Mouse (Mus musculus) gastrocnemius, adult 18-20 months (tissue): Measurements from ENCODE around the gene Ccdc88b. TPM values are rescaled to one million over a fixed set of nuclear protein-coding genes. Genes with fewer than 3 reads are reported as not detected.
"Not testable (repeated sequence)": the region's sequence is repeated elsewhere in the genome, so short reads cannot be mapped to it uniquely, and the experiment has no call there.

Source experiments
- DNase-seq: peaks from one replicate; pipeline ENCODE4 v3.0.0; 2021; ENCODE audit warnings: low spot score
- long read RNA-seq, 2 experiments: library from polyadenylated mRNA; stranded (forward); transcript quantifications; one replicate each; pipeline ENCODE4 v2.0.0; 2021
- total RNA-seq, 2 experiments: library from RNA; stranded (reverse); gene quantifications; 2 replicates each; pipeline ENCODE4 v1.2.3; 2021

Ccdc88b gene
- total RNA-seq: under 1 TPM; 0.46 to 0.74 TPM
- long read RNA-seq, experiment 1, partial matches to known transcripts: 1 of 1 reads
- long read RNA-seq, experiment 1, other reads (novel, unspliced or antisense): 0 of 1 reads
- long read RNA-seq, experiment 2: 0 reads

DNA sequence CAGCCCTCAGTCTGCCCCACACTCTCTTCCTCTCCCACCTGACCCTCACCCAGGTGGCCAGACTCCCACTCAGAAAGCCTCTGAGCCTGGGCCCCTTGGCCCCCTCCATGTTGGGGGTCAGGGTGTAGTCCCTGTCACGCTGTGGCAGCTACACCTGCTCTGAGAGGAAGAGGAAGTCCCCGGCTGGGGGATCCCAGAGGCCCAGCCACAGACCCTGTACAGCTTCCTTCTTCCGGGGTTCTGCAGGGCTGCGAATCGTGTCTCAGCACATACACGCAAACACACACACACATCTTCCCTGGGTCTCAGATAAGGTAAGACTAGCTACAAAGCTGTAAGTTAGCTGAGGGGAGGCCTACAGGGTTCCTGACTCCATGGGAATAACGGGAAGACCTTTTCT is at the start of gene Ccdc88b:
Gene Ccdc88b (minus strand): TSS at position 181 of the 400 bp plus-strand sequence.
- no peak for DNase-seq

DNA sequence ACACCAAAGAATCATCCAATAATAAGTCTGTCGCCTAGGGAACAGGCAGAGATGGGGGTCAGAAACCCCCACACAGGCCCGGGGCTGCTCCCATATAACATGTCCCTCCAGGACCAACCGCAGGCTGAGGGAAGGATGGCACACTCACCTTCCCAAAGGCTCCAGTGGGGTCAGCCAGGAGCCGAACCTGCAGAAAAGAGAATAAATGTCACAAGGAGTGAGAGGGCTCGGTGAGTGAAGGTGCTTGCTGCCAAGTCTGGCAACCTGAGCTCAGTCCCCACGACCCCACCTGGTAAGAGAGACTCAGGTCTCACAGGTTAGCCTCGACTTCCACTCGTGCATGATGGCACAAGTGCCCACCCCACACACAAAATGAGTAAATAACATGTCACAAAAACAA is 49.1 kb upstream of the Ccdc88b start:
- no peak for DNase-seq

DNA sequence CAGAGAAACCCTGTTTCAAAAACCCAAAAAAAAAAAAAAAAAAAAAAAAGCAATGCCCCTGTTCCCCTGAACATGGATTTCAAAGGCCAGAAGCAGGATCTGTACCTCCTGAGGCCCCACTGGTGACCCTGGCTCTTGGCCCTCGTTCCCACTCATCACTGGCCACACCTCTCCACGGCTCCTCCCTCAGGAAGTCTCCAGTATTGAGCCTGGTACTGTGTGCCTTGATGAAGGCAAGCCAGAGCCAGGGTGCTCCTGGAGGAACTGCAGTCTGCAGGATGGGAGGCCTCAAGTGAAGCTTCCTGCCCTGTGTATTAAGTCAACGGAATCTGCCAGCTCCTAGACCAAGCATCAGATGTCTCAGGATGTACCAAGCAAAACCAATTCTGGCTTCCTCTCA is 48.2 kb upstream of the Ccdc88b start:
- DNase-seq: no peak

DNA sequence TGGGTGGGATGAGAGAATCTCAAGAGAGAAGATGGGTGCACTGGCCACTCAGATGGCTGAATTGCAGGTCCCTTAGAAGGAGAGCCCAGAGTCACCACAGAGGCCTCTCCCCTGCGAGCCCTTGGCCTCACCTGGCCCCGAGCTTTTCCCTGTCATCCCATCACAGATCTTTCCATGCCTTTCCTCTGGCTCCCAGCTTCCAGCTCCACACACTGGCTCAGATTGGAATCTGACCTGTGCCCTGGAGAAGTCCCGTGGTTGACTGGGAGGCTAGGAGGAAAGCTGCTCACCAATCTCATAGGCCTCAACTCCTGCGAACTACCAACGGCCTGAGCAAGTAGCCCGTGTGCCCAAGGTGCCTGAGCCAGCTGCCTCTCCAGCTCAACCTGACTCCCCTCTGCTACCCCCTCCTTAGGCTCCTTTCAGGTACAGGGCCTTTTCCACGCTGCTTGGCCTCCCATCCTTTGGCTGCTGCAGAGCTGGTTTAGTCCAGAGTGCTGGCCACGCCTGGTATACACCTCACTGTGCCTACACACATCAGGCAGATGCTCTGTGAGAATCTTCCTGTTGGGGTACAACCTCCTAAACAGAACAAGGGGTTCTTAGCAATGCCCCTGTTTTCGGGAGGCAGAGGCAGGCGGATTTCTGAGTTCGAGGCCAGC is 47.6 kb upstream of the Ccdc88b start:
- DNase-seq: no peak

DNA sequence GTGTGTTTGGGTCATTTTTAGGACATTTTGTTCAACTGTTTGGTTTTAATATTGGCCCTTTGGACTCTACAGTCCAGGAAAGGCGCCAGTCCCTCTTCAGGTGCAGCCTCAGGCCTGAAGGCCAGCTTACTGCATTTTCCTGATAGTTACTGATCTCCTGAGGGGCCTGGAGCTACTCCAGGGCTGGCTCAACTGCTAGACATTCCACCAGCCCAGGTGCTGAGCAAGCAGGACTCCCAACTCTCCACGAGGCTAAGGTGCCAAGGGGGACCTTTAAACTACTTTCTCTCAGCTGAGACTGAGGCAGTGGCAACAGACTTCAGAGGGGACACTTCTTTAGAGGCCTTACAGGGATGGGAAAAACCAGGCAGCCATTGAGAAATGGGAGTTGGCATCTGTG is 46.8 kb upstream of the Ccdc88b start:
- DNase-seq: no peak

DNA sequence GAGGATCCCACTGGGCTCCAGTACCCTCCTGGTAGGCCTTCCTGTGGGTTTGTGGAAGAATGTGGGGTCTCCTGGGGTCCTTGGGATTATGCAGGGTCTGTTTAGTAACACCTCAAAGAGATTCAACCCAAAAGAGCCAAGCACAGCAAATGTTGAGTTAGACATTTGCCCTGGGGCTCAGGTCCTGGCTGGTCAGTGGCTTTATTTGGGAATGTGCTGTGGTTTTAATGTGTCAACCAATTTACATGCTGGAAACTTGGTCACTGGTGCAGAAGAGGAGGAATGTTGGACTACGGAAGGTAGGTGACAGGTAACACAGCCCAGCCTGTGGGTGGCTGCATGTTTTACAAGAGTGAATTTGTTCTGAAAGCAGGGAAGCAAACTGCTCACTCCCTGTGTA is 45.0 kb upstream of the Ccdc88b start:
- DNase-seq: no peak

DNA sequence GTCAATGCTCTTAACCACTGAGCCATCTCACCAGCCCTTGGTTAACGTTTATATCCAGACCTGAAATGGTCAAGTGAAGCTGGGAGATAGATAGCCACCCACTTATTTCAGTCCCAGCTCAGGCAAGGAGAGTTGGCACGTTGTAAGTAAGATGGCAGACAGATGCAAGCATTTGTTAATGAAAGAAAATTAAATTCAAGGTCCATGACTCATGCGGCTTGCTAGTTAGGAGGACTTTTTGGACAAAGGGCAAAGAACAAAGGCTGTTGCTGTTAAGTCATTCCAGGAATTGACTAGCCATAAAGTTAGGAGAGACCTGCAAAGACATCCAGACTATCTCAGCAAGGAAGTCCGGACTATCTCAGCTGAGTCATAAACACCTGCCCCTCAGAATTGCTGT is 41.6 kb upstream of the Ccdc88b start:
- no peak for DNase-seq

DNA sequence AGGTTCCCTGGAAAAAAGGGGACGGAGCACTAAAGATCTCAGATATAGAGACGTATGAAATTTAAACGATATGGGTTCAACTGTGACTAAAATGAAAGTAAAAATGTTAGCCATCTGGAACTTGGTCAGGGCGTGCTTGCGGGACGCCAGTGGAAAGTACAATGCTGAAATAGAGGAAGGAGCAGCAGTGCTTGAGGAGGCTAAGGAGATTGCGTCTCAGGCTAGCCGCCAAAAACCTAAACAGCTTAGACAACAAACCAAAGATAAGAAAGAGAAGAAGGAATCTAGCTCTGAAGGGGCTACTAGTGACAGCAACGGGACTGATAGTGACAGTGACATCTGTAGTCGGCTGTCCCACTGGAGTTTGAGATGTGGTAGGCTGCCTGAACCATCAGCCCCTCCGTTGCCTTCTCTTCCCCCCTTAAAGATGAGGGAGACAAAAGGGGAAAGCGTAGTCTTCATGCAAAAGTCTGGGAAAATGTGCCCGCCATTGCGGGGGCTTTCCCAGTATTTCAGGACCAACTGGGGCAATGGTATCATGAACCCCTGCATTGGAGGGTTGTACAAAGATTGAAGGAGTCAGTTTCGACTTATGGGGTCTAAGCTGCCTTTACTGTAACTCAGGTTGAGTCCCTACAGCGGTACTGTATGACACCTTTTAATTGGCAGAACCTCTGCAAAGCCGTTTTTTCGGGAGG is 37.7 kb upstream of the Ccdc88b start:
- DNase-seq: not testable (repeated sequence)

DNA sequence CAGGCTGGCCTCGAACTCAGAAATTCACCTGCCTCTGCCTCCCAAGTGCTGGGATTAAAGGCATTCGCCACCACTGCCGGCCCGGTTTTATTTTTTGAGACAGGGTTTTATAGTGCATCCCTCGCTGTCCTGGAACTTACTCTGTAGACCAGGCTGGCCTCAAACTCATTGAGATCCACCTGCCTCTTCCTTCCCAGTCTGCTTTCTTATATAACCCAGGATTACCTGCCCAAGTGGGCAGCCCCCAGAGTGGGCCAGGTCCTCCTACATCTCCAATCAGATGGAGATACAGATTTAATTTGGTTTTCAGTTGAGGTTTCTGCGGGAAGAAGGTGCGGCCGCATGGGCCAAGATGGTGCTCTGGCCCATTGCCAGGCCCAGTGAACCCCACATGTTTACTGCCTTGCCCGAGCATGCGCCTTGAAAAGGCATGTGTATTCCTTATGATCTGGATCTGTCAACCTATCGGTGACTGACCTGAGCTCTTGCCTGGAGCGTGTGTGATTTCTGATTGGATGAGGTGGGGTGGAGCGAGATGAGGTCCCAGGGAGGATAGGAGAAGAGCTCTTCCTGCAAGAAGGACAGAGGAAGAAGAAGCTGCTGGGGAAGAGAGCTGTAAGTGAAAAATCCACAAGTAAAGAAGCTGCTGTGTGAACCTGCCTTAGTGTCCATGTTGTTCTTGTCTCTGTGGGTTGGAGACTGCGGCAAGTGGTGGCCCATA is 35.9 kb upstream of the Ccdc88b start:
- no peak for DNase-seq

DNA sequence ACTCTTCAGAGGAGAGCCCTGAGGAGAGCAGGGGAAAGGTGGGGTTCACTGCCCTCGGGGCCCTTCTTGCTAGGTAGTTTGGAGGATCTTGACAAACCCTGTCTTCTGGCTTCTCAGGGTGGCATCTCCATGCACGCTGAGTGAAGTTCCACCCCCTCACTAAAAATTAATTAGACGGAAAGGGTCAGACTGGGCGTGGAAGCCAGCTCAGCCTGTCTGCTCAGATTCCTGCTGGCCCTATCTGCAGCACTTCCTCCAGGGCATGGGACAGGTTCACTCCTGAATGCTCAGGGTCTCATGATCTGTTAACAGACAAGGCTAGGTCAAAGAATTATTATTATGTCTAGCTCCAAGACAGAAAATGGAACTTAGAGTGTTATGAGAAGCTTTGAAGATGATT is 34.5 kb upstream of the Ccdc88b start:
- DNase-seq: no peak

DNA sequence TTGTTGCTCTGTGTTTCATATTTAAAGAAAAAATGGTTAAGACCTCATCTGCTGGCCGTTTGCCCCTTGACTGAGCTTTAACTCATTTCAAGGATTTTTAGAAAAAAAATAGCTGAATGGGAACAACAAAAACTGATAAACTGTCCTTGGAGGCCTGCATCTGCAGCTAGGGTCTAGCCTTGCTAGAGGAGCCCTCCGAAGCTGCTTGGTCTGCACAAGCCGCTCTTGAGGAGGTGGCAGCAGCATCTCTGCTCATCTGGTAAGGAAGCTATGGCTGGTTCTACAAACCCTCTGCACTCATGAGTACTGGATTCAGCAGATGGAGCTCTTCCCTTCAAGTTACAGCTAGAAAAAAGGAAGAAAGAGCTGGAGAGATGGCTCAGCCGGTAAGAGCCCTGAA is 20.0 kb upstream of the Ccdc88b start:
- DNase-seq: no peak

DNA sequence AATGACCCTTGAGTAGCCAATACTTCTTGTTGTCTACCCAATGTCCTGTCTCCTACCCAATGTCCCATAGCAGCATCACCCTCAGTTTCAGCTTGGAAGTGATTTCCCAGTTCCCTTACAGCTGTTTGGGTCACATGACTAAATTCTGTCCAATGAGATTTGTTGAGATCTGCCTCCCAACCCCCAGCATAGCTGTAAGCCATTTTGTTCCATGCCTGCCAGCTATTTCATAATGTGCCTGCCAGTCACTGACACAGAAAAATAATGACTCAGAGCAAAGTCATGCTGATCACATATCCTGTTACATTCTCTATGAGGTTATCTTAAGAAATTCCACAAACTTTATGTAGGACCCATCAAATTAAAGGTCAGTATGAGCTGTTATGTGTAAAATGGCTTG is 18.8 kb upstream of the Ccdc88b start:
- no peak for DNase-seq

DNA sequence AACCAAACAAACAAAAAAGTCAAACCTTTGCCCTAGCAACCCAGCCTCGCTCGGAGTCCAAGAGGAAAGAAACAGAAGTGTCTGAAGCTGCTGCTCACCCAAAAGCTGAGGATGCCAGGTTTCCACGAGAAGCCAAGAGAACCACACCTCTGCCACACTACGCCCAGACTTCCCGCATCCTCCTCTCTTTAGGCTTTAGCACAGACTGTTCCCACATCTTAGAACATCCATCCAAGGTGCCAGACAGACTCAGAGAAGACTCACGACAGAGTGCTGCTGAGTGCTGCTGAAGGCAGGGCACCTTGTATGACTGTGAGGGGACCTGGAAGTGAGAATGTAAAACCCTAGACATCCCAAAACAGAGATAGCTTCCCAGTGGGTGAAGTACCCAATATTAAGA is 17.8 kb upstream of the Ccdc88b start:
- no peak for DNase-seq

DNA sequence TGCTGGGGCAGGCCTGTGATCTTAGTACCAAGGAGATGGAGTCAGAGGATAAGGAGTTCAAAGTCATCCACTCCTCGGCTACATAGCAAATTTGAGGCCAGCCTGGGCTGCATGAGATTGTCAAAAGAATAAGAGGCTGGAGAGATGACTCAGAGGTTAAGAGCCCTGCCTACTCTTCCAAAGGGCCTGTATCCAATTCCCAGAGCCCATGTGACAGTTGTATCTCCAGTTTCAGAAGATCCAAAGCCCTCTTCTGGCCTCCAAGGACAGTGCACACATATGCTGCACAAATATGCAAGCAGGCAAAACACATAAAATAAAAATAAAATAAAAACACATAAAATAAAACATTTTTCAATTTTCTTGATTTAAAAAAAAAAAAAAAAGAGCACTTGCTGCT is 16.2 kb upstream of the Ccdc88b start:
- no peak for DNase-seq

DNA sequence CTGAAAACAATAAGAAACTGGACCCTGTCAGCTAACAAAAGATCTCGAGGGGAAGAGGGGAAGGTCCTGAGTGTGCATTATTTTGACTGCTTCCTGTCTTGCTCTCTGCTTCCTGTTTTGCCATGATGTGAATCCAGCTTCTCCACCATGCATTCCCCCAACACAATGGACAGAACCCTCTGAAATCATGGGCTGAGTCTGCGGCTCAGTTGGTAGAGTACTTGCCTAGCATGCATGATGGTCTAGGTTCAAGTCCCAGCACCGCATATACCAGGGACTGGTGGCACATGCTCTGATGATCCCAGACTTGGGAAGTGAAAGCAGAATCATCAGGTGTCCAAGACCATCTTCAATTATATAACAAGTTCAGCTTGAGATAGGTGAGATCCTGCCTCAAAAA is 14.7 kb upstream of the Ccdc88b start:
- DNase-seq: no peak

DNA sequence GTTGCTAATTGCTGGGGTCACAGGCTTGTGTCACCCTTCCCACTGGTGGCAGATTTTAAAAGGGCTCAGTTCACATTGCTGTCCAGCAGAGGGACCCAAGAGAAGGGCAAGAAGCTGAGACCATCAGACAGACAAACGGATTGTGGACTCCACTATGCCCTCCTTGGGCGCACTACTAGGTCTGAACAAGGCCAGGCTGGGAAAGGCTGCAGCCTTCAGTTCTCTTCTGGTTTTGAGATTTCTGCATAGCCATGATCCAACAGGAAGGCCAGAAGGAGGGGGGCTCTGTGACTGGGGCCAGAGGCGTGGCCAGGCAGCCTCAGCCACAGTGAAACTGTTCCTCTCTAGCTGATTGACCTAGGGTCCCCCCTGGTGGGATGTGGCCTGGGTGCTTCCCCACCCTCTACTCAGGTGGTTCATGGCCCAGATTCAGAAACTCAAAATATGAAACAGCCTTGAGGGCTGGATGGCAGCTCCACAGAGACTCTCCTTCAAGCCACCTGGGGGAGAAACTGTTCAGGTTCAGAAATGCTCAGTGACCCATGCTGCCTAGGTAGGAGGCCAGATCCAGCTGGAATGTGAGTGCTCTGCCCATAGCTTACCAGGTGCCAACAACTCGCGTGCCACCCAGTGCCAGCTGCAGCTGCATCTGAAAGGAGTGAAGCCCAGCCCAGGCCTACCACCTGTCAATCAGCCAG is 13.7 kb upstream of the Ccdc88b start:
- DNase-seq: no peak

DNA sequence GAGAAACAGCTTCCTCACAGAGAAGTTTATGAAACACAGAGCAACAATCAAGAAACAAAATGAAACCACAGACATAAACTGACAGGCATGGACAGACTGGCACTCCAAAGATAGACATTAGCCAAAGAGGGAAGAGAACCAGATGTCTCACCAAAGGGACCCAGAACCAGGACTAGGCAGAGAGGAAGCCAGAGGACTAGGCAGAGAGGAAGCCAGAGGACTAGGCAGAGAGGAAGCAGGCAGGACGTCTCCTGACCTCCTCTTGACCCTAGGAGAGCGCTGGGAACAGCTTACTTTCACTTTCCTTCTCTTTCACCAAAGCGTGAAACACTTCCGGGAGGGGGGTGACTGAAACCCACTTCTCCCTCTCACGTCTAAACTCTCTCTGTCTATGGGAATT is 11.3 kb upstream of the Ccdc88b start:
- DNase-seq: peak; percentile 54

DNA sequence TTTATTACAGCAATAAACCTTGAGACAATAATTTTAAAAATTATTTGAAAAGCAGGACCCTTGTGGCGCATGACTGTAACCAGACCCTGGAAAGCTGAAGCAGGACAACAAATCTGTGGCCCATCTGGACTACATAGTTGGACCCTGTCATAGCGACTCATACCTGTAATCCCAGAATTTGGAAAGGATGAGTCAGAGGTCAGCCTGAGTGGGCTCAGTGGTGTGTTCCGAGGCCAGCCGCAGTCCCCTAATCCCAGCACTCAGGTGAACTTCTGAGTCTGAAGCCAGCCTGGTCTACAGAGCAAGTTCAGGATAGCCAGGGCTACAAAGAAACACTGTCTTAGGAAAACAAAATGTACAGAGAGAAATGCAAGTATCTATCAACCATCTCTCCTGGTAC is 3.4 kb upstream of the Ccdc88b start:
- DNase-seq: no peak

DNA sequence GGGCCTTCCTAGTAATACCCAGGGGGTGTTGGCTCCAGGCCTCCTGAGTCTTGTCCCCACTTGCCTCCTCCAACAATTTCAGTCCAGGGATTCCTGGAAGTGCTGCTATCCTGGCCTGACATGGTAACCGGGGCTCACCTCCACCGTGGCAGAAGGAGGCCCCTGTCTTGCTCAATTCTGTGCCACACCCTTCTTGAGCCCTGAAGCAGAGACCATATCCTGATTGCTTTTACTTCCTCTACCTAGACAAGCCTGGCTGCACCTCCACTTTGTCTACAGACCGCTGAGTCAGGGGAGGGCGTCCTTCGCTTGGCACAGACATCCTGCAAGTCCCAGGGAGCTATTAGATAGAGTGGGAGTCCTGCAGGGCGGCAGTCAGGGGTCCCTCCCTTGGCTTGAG is 2.7 kb upstream of the Ccdc88b start:
- DNase-seq: no peak

DNA sequence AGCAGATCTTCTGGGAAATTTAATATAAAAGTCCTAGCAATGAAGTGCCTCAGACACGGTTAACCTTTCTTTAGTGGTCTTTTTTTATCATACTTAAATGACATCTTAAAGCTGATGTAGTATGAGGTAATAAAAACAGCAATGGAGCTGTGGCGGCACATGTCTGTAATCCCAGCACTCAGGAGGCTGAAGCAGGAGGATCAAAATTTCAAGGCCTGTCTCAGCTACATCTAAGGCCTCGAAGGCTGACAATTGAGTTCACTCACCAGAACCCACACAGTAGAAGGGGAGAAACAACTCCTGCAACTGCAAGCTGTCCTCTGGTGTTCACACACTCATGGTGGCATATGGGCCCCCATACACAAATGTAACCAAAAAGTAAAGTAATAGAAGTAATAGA is 2.0 kb upstream of the Ccdc88b start:
- DNase-seq: no peak

DNA sequence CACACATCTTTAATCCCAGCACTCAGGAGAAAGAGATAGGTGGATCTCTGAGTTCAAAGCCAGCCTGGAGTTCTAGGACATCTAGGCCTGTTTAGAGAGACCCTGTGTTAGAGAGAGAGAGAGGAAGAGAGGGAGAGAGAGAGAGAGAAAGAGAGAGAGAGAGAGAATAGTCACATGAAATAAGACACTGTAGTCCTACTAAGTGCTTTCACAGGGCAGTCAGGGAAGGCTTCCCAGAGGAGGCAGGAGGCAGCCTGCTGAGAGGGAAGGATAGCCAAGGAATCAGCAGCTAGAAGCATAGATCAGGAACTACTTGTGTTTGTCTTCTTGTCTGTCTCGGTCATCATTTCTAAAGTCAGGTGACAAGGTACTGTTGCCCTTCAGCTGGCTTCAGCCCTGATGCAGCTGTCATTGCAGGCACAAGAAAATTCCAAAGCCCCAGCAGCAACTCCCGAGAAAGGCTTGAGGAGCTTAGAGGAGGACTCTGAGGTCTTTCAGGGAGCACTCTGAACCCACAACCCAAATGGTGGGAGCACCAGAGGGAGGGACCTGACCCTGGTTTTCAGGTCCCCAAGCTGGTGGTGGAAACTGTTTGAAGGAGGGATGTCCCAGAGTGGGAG is 1.1 kb upstream of the Ccdc88b start:
- no peak for DNase-seq
